Mouse (Mus musculus): ENCODE data around the gene Ehhadh. TPM values are rescaled to one million over a fixed set of nuclear protein-coding genes. Genes with fewer than 3 reads are reported as not detected.
A peak's percentile ranks its signal among the peaks of the same experiment; 100 is the strongest.
"Not testable (repeated sequence)": the region's sequence is repeated elsewhere in the genome, so short reads cannot be mapped to it uniquely, and the experiment has no call there.

Ehhadh gene
- polyA plus RNA-seq, 1 experiment: 4.3 TPM

GRCm38 (mm10) chr16:21827581-21827980 lies 40.0 kb upstream of the Ehhadh start:
- DNase-seq: no peak
- TF ChIP-seq POLR2A (IDR thresholded peaks at IDR 0.05; ENCODE audit: borderline replicate concordance, extremely low read depth, low read depth, low read length) (no peak), CTCF (IDR thresholded peaks at IDR 0.05; ENCODE audit: insufficient read depth, low read length) (no peak)
- no peak overlapping the region for H3K4me3 ChIP-seq (replicated peaks; ENCODE audit: extremely low read depth, low read depth, low read length)
- 43% methylated on average over 4 of the region's 4 CpGs for WGBS
- peaks cover 2% of the 10 kb centered on the region; the same call in 1 of the 2 replicates for H3K4me1 ChIP-seq (ENCODE audit: control insufficient read depth, insufficient read depth, low read length)

GRCm38 (mm10) chr16:21827153-21827552 lies 39.5 kb upstream of the Ehhadh start:
- H3K4me3 ChIP-seq (replicated peaks; ENCODE audit: extremely low read depth, low read depth, low read length): no peak overlapping the region
- WGBS: 22% methylated on average over 4 of the region's 4 CpGs
- no peak for TF ChIP-seq CTCF (IDR thresholded peaks at IDR 0.05; ENCODE audit: insufficient read depth, low read length)
- no peak for TF ChIP-seq POLR2A (IDR thresholded peaks at IDR 0.05; ENCODE audit: borderline replicate concordance, extremely low read depth, low read depth, low read length)
- H3K4me1 ChIP-seq (ENCODE audit: control insufficient read depth, insufficient read depth, low read length): peaks cover 2% of the 10 kb centered on the region; the same call in 1 of the 2 replicates
- DNase-seq: no peak

- WGBS: 50% methylated on average over 9 of the region's 9 CpGs
- Histone ChIP-seq H3K4me3 (replicated peaks; ENCODE audit: extremely low read depth, low read depth, low read length) (no peak overlapping the region), H3K4me1 (ENCODE audit: control insufficient read depth, insufficient read depth, low read length) (peaks cover 2% of the 10 kb centered on the region; the same call in 1 of the 2 replicates)
- TF ChIP-seq POLR2A (IDR thresholded peaks at IDR 0.05; ENCODE audit: borderline replicate concordance, extremely low read depth, low read depth, low read length): no peak
- TF ChIP-seq CTCF (IDR thresholded peaks at IDR 0.05; ENCODE audit: insufficient read depth, low read length): no peak
- DNase-seq: no peak
Measured at GRCm38 (mm10) chr16:21825612-21826031, 38.0 kb upstream of the Ehhadh start.

DNA sequence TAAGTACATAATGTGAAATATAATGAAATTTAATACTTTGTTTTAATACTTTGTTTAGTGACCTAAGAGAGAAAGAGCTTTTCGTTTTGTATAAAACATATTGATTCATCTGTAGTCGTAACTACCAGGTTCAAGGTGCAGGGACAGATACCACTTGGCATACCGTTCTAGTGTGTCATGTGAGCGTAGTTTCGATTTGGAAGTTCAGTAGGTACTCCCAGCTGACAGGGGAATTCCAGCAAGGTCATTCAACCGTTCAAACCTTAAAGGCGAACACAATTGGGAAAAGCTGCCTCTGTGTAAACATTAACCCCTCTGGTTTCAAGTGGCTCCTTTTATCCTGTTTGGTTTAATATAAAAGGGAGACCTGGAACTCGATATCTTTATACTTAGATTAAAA lies 31.0 kb upstream of the Ehhadh start:
- no peak for DNase-seq
- WGBS: 40% methylated on average over 8 of the region's 8 CpGs
- no peak for TF ChIP-seq CTCF (IDR thresholded peaks at IDR 0.05; ENCODE audit: insufficient read depth, low read length)
- no peak for TF ChIP-seq POLR2A (IDR thresholded peaks at IDR 0.05; ENCODE audit: borderline replicate concordance, extremely low read depth, low read depth, low read length)
- Histone ChIP-seq H3K4me1 (ENCODE audit: control insufficient read depth, insufficient read depth, low read length) (peaks cover 3% of the 10 kb centered on the region; the same call in 1 of the 2 replicates), H3K4me3 (replicated peaks; ENCODE audit: extremely low read depth, low read depth, low read length) (no peak overlapping the region)

GRCm38 (mm10) chr16:21818132-21818531 lies 30.5 kb upstream of the Ehhadh start:
- no peak overlapping the region for H3K4me3 ChIP-seq (replicated peaks; ENCODE audit: extremely low read depth, low read depth, low read length)
- WGBS: 26% methylated on average over 9 of the region's 9 CpGs
- TF ChIP-seq CTCF (IDR thresholded peaks at IDR 0.05; ENCODE audit: insufficient read depth, low read length): no peak
- TF ChIP-seq POLR2A (IDR thresholded peaks at IDR 0.05; ENCODE audit: borderline replicate concordance, extremely low read depth, low read depth, low read length): no peak
- H3K4me1 ChIP-seq (ENCODE audit: control insufficient read depth, insufficient read depth, low read length): peaks cover 3% of the 10 kb centered on the region; the same call in 1 of the 2 replicates
- DNase-seq: peak; percentile 49

- Histone ChIP-seq H3K4me1 (ENCODE audit: control insufficient read depth, insufficient read depth, low read length) (peaks cover 3% of the 10 kb centered on the region; the same call in 1 of the 2 replicates), H3K4me3 (replicated peaks; ENCODE audit: extremely low read depth, low read depth, low read length) (no peak overlapping the region)
- TF ChIP-seq CTCF (IDR thresholded peaks at IDR 0.05; ENCODE audit: insufficient read depth, low read length): no peak
- no peak for TF ChIP-seq POLR2A (IDR thresholded peaks at IDR 0.05; ENCODE audit: borderline replicate concordance, extremely low read depth, low read depth, low read length)
- WGBS: 66% methylated on average over 7 of the region's 7 CpGs
- DNase-seq: no peak
Measured at GRCm38 (mm10) chr16:21815669-21816010, 28.0 kb upstream of the Ehhadh start.

DNA sequence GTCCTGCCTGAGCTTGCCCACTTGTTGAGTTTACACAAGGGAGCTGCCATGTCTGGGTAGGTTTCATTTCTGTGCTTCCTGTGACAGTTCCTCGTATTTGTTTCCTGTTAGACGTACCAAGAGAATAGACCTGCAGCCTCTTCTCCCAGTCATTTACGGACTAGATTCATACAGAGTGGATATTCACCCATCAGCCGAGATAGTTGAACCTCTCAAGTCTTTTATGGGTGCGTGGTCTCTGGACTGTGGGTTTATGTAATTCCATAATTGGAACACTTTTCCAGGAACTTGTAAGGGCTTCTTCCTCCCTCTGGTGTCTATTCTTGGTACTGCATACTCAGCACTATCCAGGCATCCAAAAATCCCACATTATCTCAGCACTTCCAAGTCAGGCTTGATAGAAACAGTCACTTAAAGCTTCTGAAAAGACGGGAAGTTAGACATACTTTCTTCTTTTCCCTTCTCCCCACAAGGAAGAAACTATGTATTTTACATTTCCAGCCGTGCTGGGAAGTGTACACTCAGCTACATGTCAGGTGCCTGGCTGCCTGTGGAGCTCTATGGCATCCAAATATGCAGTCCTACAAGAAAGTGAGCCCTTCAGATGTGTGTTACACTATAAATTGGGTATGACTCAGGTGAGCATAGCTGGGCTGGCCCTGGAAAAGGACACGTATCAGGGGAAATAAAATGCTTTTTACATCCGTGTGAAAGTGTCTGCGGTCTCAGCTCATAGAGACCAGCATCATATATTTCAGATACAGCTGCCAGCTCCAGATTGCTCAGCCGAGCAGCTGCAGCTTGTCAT lies 27.5 kb upstream of the Ehhadh start:
- DNase-seq: peak; percentile 46
- WGBS: 40% methylated on average over 11 of the region's 11 CpGs
- Histone ChIP-seq H3K4me1 (ENCODE audit: control insufficient read depth, insufficient read depth, low read length) (peaks cover 3% of the 10 kb centered on the region; the same call in 1 of the 2 replicates), H3K4me3 (replicated peaks; ENCODE audit: extremely low read depth, low read depth, low read length) (peak overlapping the region; percentile 41)
- TF ChIP-seq CTCF (IDR thresholded peaks at IDR 0.05; ENCODE audit: insufficient read depth, low read length) (peak; percentile 35; the same call in 1 of the 2 replicates), POLR2A (IDR thresholded peaks at IDR 0.05; ENCODE audit: borderline replicate concordance, extremely low read depth, low read depth, low read length) (no peak)

DNA sequence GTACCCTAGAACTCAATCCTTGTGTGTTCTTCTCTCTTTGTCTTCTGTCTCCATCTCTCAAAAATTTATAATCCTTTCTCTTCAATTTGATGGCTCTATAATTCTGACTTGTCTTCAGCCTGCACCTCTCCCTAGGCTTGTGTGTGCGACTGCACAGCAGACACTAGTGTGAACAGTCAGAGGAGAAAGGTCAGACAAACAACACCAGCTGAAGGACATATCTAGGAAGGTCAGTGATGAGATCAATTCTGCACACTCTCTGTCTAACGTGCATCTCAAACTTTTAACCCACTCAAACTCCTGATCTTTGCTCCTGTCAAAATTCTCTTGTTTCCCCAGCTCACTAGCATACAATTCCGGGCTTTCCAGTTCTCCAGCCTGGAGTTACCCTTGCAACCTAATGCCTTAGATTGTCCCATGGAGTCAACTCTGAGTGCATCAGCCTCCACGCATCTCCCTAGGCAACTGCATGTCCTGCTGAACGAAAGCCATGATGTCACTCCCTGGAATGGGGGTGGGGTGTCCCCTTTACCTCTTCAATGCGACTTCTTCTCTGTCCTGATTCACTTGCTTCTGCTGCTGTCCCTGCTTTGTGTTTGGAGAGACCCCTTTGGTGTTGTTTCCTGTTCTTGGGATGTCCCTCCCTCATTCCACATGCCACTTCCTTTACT lies 25.7 kb upstream of the Ehhadh start:
- TF ChIP-seq POLR2A (IDR thresholded peaks at IDR 0.05; ENCODE audit: borderline replicate concordance, extremely low read depth, low read depth, low read length) (no peak), CTCF (IDR thresholded peaks at IDR 0.05; ENCODE audit: insufficient read depth, low read length) (no peak)
- 62% methylated on average over 6 of the region's 6 CpGs for WGBS
- DNase-seq: no peak

GRCm38 (mm10) chr16:21807786-21808185 lies 20.2 kb upstream of the Ehhadh start:
- not testable (repeated sequence) for H3K4me3 ChIP-seq (replicated peaks; ENCODE audit: extremely low read depth, low read depth, low read length); H3K4me1 ChIP-seq (ENCODE audit: control insufficient read depth, insufficient read depth, low read length); DNase-seq
- 78% methylated on average over 7 of the region's 7 CpGs for WGBS

More for the DNA sequence above, 25.7 kb upstream of the Ehhadh start:
- Histone ChIP-seq H3K4me3 (replicated peaks; ENCODE audit: extremely low read depth, low read depth, low read length) (no peak overlapping the region), H3K4me1 (ENCODE audit: control insufficient read depth, insufficient read depth, low read length) (peaks cover 3% of the 10 kb centered on the region; the same call in 1 of the 2 replicates)

Measured in lung, adult 2 months (tissue).